Mouse (Mus musculus): ENCODE data around the gene Tdrd12.

GRCm38 (mm10) chr7:35465027-35465426 is 72.5 kb downstream of the Tdrd12 start:
- no peak for TF ChIP-seq CTCF (IDR thresholded peaks at IDR 0.05; ENCODE audit: low read depth, low read length)
- TF ChIP-seq TAL1 (conservative IDR thresholded peaks at IDR 0.05; ENCODE audit: low read depth, low read length), result no peak
